Comparison of ENCODE assay signal across 12 mouse cellular contexts in genomic region chr17:32472176-32472575, GRCm38 (mm10). TPM values are rescaled to one million over a fixed set of nuclear protein-coding genes. Genes with fewer than 3 reads are reported as not detected.
"Had no signal": no experiment of that assay in that cellular context is flagged by ENCODE, and none has a peak within 500 bp of the region (broad histone marks: within the 10 kb centered on the region; RNA-seq: fewer than 3 reads in every experiment).

No protein-coding gene starts in this region.

- DNase-seq: kidney, adult 8-10 months; kidney, postnatal 36 days; right cerebral cortex, postnatal 25 days; thymus, postnatal 4 days had no signal

- H3K4me3 ChIP-seq: left cerebral cortex, adult 2 months; limb, embryonic 15.5 days; liver, embryonic 12.5 days; midbrain, embryonic 13.5 days had no signal

- H3K27ac ChIP-seq: kidney, postnatal 0 days; left cerebral cortex, adult 2 months; limb, embryonic 15.5 days; liver, embryonic 12.5 days; midbrain, embryonic 13.5 days had no signal

RNA-seq across cellular contexts. Expression of gene Cyp4f39, which starts 19.7 kb away (rescaled TPM):
- total RNA-seq: left cerebral cortex, adult 2 months; left cerebral cortex, postnatal 14 days had no signal

RNA-seq across cellular contexts. Expression of gene Cyp4f17, which starts 33.7 kb away (rescaled TPM):
- total RNA-seq: megakaryocyte-erythroid progenitor cell, adult 5-6 weeks had no signal

RNA-seq across cellular contexts. Expression of gene Pglyrp2, which starts 48.2 kb away (rescaled TPM):
- total RNA-seq: left cerebral cortex, adult 2 months; left cerebral cortex, postnatal 14 days; midbrain, postnatal 0 days had no signal
